Mouse (Mus musculus) stomach, embryonic 14.5 days (tissue): Measurements from ENCODE around the gene Hdac5. TPM values are rescaled to one million over a fixed set of nuclear protein-coding genes. Genes with fewer than 3 reads are reported as not detected.

Source experiments
- ATAC-seq: fragments of 200-750 bp; cut with Nextera tagmentation; 2 replicates; pipeline ENCODE4 v1.8.0; 2017; ENCODE audit warnings: low read depth, moderate TSS enrichment; ENCODE audit not compliant: insufficient number of reproducible peaks, insufficient read depth, low FRiP score
- H3K27ac ChIP-seq: fragments of 300-500 bp; sonication (generic); 2 replicates; pipeline ENCODE4 v1.5.1; 2014; ENCODE audit warnings: mild to moderate bottlenecking, low read length, moderate library complexity, mixed read lengths
- H3K27me3 ChIP-seq: fragments of 300-500 bp; sonication (generic); 2 replicates; pipeline ENCODE4 v1.6.1; 2014; ENCODE audit warnings: low read length, control low read depth, mixed read lengths; ENCODE audit not compliant: control insufficient read depth, insufficient read depth
- H3K36me3 ChIP-seq: fragments of 300-500 bp; sonication (generic); 2 replicates; pipeline ENCODE4 v1.6.1; 2014; ENCODE audit warnings: mild to moderate bottlenecking, control low read depth, low read length, moderate library complexity, mixed read lengths; ENCODE audit not compliant: control insufficient read depth, insufficient read depth
- H3K4me1 ChIP-seq: fragments of 300-500 bp; sonication (generic); 2 replicates; pipeline ENCODE4 v1.6.1; 2014; ENCODE audit warnings: low read length, control low read depth, mixed read lengths; ENCODE audit not compliant: control insufficient read depth, insufficient read depth
- H3K4me2 ChIP-seq: fragments of 300-500 bp; sonication (generic); replicated peaks from 2 replicates; pipeline ENCODE4 v1.6.1; 2014; ENCODE audit warnings: low read depth, low read length, control low read depth
- H3K4me3 ChIP-seq: fragments of 300-500 bp; sonication (generic); 2 replicates; pipeline ENCODE4 v1.5.1; 2014; ENCODE audit warnings: low read depth, low read length, control low read depth
- H3K9ac ChIP-seq: fragments of 300-500 bp; sonication (generic); replicated peaks from 2 replicates; pipeline ENCODE4 v1.6.1; 2014; ENCODE audit warnings: low read depth, mild to moderate bottlenecking, control low read depth, low read length, moderate library complexity, mixed read lengths
- H3K9me3 ChIP-seq: fragments of 300-500 bp; sonication (generic); 2 replicates; pipeline ENCODE4 v1.6.1; 2016; ENCODE audit warnings: low read depth, low read length, control low read depth; ENCODE audit not compliant: control insufficient read depth
- WGBS: fragments of 180-500 bp; shearing (Covaris S2); extraction: QIAGEN DNeasy Blood & Tissue Kit; methylation state at CpG from one replicate; pipeline ENCODE4 v1.1.7; 2014; 5-methylcytosine and 5-hydroxymethylcytosine counted together
- polyA plus RNA-seq: library from polyadenylated mRNA; unstranded; fragments of >200 nt; fragmentation: Nextera tagmentation; extraction: Ambion mirVana; gene quantifications from 2 replicates; pipeline ENCODE4 v1.2.1, GENCODE M21; 2014

Hdac5 gene
- 41.5 and 46.4 TPM in 2 replicates for polyA plus RNA-seq

DNA sequence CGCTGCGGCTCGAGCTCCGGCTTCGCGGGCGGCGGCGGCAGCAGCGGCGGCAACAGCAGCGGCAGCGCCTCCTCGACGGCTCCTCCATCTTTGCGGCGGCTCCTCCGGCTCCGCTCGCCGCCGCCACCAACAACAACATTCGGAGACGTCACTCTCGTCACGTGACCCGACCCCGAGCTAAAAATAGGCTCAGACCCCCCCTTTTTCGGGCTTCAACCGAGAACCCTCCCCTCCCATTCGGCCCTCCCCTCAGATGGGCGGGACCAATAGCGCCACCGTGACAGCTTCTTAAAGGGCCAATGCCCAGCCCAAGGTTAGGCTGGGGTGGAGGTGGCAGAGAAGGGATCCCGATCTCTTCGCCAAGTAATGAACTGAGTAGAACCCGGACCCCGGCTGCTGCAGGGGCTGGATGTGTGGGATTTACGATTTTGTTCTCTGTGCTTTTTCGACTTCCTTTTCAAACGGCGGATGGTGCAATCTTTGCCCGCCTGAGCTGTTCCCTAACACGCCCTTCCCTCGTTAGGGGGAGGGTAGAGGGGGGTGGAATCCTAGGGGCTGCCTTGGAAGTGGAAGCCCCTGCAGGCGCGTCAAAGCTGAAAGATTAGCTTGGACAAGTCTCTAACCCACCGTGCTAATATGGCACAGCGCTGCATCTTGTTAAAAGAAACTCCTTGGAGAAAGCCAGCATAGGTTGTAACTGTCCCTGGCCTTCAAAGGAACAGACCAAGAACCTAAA is at the start of gene Hdac5:
Gene Hdac5 (minus strand): TSS at position 161 of the 736 bp plus-strand sequence.
- H3K36me3 ChIP-seq, result no peaks in the 10 kb centered on the region
- H3K27me3 ChIP-seq, result no peaks in the 10 kb centered on the region
- peak; percentile 80 for ATAC-seq
- H3K4me1 ChIP-seq, result peaks cover 38% of the 10 kb centered on the region
- under 1% methylated on average over 49 of the region's 49 CpGs for WGBS
- H3K4me3 ChIP-seq, result peak within 1 kb of the TSS; percentile 92
- peak within 1 kb of the TSS; percentile 80 for H3K27ac ChIP-seq
- H3K9ac ChIP-seq, result peak within 1 kb of the TSS; percentile 81
- peak within 1 kb of the TSS; percentile 88 for H3K4me2 ChIP-seq
- no peaks in the 10 kb centered on the region for H3K9me3 ChIP-seq

DNA sequence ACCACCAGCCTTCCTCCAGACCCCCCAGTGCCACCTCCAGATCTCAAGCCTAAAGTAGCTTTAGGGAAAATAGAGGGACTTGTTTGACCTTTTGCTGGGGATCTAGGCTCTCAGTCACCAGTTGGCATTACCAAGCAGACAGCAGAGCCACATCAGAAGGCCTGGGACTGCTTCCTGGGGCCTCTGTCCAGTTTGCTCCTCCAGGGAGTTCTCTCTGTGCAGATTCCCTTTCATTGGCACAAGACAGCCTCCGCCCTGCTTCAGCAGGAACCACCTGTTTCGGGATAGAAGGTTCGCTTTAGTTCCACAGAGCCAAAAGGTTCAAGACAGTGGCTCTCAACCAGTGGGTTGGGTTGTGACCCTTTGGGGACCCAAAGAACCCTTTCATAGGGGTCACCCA is 49.6 kb upstream of the Hdac5 start:
- H3K4me2 ChIP-seq, result no peak overlapping the region
- no peaks in the 10 kb centered on the region for H3K4me1 ChIP-seq
- ATAC-seq, result no peak
- 92% methylated on average over 3 of the region's 3 CpGs for WGBS
- no peak overlapping the region for H3K9ac ChIP-seq
- H3K9me3 ChIP-seq, result no peaks in the 10 kb centered on the region
- H3K27me3 ChIP-seq, result no peaks in the 10 kb centered on the region
- no peak overlapping the region for H3K27ac ChIP-seq
- H3K36me3 ChIP-seq, result no peaks in the 10 kb centered on the region
- H3K4me3 ChIP-seq, result no peak overlapping the region

DNA sequence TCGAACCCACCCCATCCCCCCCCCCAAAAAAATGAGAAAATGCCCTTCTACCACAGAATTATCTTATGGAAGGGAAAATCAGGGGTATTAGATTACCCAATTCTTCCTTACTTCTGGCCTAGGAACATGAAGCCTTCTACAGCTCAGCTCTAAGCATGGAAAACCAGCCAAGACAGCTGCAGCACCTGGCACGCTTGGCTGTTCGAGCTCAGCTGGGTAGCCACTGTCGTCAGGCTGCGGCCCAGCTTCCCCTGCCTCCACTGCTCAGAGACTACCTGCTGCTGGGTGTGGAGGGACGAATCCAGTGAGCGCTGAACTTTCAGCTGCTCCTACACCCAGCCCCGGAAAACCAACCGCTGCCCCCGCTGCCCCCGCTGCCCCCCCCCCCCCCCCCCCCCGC is 47.8 kb upstream of the Hdac5 start:
- H3K4me2 ChIP-seq, result no peak overlapping the region
- 65% methylated on average over 9 of the region's 12 CpGs for WGBS
- ATAC-seq, result no peak

DNA sequence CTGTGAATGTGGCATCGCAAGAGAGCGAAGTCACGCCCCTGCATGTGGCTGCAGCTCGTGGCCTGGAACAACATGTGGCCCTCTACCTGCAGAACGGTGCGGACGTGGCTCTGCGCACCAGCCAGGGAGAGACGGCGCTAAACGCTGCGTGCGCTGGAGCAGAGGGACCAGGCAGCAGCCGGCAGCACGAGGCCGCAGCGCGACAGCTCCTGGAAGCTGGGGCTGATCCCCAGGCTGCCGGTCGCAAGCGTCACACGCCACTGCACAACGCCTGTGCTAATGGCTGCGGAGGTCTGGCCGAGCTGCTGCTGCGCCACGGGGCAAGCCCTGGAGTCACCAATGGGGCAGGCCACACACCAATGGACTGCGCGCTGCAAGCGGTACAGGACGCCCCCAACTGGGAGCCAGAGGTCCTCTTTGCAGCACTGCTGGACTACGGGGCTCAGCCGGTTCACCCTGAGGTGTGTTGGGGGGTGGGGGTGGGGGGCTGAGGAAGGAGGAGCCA is 46.5 kb upstream of the Hdac5 start:
- H3K27ac ChIP-seq, result no peak overlapping the region
- ATAC-seq, result peak; percentile 77

More for the DNA sequence above, 47.8 kb upstream of the Hdac5 start:
- H3K9ac ChIP-seq, result no peak overlapping the region
- no peaks in the 10 kb centered on the region for H3K27me3 ChIP-seq
- no peaks in the 10 kb centered on the region for H3K36me3 ChIP-seq
- no peaks in the 10 kb centered on the region for H3K4me1 ChIP-seq
- H3K27ac ChIP-seq, result no peak overlapping the region
- H3K4me3 ChIP-seq, result no peak overlapping the region
- H3K9me3 ChIP-seq, result no peaks in the 10 kb centered on the region

DNA sequence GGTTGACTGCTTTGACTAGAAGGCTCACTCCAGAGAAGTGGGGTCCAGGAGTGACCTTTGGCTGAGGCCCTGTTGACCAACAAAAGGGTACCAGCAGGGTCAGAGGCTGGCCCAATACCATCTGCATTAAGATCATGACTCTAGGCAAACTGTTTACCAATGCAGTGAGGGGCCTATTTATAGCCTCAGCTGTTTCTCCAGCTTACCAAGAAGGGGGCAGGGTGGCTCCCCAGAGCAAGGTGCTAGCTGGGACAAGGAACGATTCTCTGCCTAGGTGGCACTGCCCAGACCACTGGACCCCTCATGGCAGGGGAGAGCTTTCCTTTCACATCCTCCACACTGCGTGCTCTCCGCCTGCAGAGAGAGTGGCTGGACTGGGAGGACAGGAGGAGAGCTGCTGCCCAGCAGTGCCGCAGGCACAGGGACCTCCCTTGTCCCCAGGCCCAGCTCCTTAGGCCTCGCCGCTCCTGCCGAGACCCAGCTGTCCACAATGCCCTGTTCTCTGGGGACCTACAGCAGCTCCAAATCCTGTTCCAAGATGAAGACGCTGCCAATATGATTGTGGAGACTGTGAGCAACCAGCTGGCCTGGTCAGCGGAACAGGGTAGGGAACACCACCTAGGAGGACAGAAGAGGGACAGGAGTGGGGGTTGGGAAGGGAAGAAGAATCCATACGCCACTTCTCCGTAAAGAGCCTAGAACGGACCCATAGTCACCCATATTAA is 38.7 kb upstream of the Hdac5 start, which contains the start of gene Asb16:
Gene Asb16 (plus strand): TSS at position 224 of the 725 bp plus-strand sequence.
- H3K9me3 ChIP-seq, result no peaks in the 10 kb centered on the region
- H3K9ac ChIP-seq, result no peak within 1 kb of the TSS
- no peaks in the 10 kb centered on the region; the same call in 1 of the 2 replicates for H3K4me1 ChIP-seq
- no peaks in the 10 kb centered on the region for H3K36me3 ChIP-seq
- no peak for ATAC-seq
- 81% methylated on average over 12 of the region's 12 CpGs for WGBS
- no peak within 1 kb of the TSS for H3K27ac ChIP-seq
- H3K4me3 ChIP-seq, result no peak within 1 kb of the TSS
- H3K4me2 ChIP-seq, result no peak within 1 kb of the TSS
- no peaks in the 10 kb centered on the region for H3K27me3 ChIP-seq

More for the DNA sequence above, 46.5 kb upstream of the Hdac5 start:
- H3K9me3 ChIP-seq, result no peaks in the 10 kb centered on the region
- no peaks in the 10 kb centered on the region for H3K36me3 ChIP-seq
- H3K4me3 ChIP-seq, result peak overlapping the region; percentile 32
- H3K9ac ChIP-seq, result peak overlapping the region; percentile 45
- peak overlapping the region; percentile 76 for H3K4me2 ChIP-seq
- no peaks in the 10 kb centered on the region for H3K4me1 ChIP-seq
- no peaks in the 10 kb centered on the region for H3K27me3 ChIP-seq
- 1% methylated on average over 33 of the region's 33 CpGs for WGBS

DNA sequence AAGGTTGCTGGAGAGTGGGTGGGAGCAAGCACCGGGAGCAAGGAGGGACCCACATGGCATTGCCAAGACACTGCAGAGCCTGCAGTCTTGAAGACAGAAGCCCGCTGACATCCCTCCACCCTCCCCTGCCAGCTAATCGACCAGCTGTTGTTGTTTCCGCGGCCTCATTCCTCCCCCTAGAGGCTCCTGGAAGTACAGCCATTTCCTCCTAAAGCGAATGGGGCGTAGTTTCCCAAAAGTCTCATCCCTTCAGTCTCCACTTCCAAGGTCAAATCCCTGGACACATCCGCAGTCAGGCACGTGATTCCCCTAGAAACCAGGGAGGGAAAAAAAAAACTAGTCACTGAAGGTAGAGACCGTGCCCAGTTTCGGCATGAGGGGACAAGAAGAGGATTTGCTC is 37.5 kb upstream of the Hdac5 start:
- Histone ChIP-seq H3K9me3 (no peaks in the 10 kb centered on the region), H3K9ac (no peak overlapping the region), H3K4me3 (no peak overlapping the region), H3K4me2 (no peak overlapping the region), H3K27ac (no peak overlapping the region), H3K36me3 (peaks cover 2% of the 10 kb centered on the region; the same call in 1 of the 2 replicates), H3K4me1 (no peaks in the 10 kb centered on the region; the same call in 1 of the 2 replicates), H3K27me3 (no peaks in the 10 kb centered on the region)
- ATAC-seq, result peak; percentile 60; the same call in 1 of the 2 replicates
- WGBS, result 6% methylated on average over 11 of the region's 11 CpGs

DNA sequence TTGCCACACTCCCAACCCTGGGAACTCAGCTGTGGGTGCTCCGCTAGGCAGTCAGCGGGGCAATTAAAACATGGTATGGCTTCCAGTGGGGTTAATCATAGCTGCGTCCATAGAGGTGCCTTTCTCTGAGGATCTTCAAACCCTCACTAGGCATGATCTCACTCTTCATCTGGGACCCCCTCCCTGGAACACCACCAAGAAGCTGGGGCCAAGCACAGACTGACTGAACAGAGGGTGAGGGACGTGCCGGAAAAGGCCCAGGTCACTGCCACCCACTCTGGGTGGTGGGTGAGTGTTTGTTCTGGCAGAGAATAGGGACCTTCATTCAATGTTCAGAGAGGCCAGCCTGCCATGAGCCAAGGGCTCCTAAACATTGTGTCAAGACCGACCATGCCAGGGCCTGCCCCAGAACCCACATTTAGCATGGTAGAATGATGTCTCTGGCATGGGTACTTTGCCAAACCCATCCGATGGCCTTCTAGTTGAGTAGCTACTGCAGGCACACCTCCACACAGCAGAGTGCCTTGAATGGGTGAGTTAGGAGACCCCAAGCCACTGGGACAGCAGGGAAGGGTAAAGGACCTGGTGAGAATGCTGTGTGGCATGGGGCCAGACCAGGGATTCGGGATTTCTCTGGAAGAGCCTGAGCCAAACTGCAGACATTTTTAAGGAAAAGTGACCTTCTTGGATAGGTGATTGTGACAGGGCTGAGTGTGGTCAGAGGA is 36.8 kb upstream of the Hdac5 start:
- H3K36me3 ChIP-seq, result peaks cover 6% of the 10 kb centered on the region; the same call in 1 of the 2 replicates
- 89% methylated on average over 8 of the region's 8 CpGs for WGBS
- no peak overlapping the region for H3K9ac ChIP-seq
- no peak for ATAC-seq
- no peak overlapping the region for H3K4me2 ChIP-seq
- H3K27ac ChIP-seq, result no peak overlapping the region
- H3K4me3 ChIP-seq, result no peak overlapping the region
- H3K4me1 ChIP-seq, result no peaks in the 10 kb centered on the region; the same call in 1 of the 2 replicates
- H3K9me3 ChIP-seq, result no peaks in the 10 kb centered on the region
- H3K27me3 ChIP-seq, result no peaks in the 10 kb centered on the region

DNA sequence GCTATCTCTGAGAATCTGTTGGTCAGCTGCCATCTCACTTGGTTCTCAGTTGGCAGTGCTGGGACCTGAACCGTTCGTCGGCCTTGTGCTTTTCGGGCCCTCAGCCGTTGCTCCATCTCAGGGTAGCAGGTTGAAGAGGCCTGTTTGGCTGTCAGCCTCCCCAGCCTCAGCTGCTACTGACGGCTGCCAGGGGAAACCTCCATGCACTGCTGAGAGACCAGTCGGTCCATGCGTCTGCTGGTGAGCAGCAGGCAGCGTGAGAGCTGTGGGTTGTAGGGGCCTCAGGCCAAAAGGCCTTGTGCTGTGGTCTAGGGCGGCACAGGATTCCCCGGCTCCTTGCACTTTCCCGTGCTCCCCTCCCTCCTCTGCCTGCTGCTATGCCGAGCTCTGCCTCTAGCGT is 35.9 kb upstream of the Hdac5 start:
- Histone ChIP-seq H3K4me3 (no peak overlapping the region), H3K9ac (no peak overlapping the region), H3K4me1 (no peaks in the 10 kb centered on the region; the same call in 1 of the 2 replicates), H3K27me3 (no peaks in the 10 kb centered on the region), H3K9me3 (no peaks in the 10 kb centered on the region), H3K27ac (no peak overlapping the region), H3K4me2 (no peak overlapping the region), H3K36me3 (peaks cover 9% of the 10 kb centered on the region)
- ATAC-seq, result no peak
- WGBS, result 63% methylated on average over 14 of the region's 14 CpGs
